Mouse (Mus musculus) kidney, adult 2 months (tissue): ENCODE measurements around the gene Gm5447.

Experiments
- CTCF ChIP-seq: fragments of 200-500 bp; conservative IDR thresholded peaks from 2 replicates; pipeline ENCODE4 v1.5.1; 2011; ENCODE audit warnings: low read depth, mild to moderate bottlenecking, control low read depth, low read length, moderate library complexity, mixed read lengths; ENCODE audit not compliant: insufficient read depth, insufficient read length
- POLR2A ChIP-seq: fragments of 200-500 bp; IDR thresholded peaks from one replicate; pipeline ENCODE4 v1.6.1; 2011; ENCODE audit warnings: low read depth, low read length, control low read depth

DNA sequence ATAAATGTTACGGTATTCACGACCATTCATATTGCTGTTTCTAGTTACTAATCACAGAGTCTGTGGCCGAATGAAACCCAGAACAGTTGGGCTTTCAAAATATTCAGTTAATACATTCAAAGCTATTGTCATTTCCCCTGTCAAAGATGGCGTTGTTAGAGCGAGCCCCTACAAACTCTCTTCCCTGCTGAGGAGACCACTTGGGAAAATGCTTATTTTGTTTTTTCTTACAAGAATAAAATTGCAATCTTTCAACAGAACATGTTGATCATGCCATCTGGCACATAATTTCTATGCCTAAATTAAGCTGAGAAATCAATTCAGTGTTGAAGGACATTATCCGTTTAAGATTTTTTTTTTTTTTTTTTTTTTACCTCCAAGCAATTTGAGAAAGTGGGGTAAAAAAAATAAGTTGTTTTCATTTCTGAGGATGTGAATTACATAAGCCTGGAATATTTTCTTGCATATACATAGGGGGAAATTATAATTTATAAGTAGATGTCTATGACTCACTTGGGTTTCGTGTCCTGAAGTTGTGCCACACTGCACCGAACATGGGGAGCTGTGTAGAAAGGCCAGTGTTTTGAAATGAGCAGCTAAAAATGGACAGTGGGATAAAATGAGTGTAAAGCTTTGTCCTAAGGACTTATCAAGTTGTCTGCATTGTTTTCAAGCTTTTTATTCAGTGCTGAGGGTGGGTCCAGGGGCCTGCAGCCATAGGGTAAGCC lies 23.7 kb downstream of the Gm5447 start:
- no peak for TF ChIP-seq CTCF
- no peak for TF ChIP-seq POLR2A
